In genomic region chr7:139467896-139468279, GRCm38 (mm10) we compare ENCODE assay signal across 8 mouse cellular contexts.
DNase-seq lines count a peak whose midpoint lies in the region; ATAC-seq and TF ChIP-seq lines count a peak whose summit lies in the region.

No protein-coding gene starts in this region.

- H3K4me2 ChIP-seq in embryonic facial prominence, embryonic 14.5 days (ENCODE audit: low read depth, low read length), result no peak overlapping the region
- no peak overlapping the region for H3K4me2 ChIP-seq in intestine, embryonic 16.5 days (ENCODE audit: low read depth, low read length)

- H3K27ac ChIP-seq in embryonic facial prominence, embryonic 14.5 days (replicated peaks; ENCODE audit: low read depth, low read length), result peak overlapping the region; percentile 61; the same call in 1 of the 2 replicates
- H3K27ac ChIP-seq in intestine, embryonic 16.5 days (ENCODE audit: low read length), result peak overlapping the region; percentile 77

- DNase-seq in ovary, adult 18-20 months (ENCODE audit: low spot score), result peak; percentile 33
- DNase-seq in ovary, postnatal 14 days (ENCODE audit: low spot score), result no peak
- peak; percentile 24 for DNase-seq in embryonic facial prominence, embryonic 14.5 days (ENCODE audit: low spot score)
- DNase-seq in lung, adult 2 months, result peak; percentile 21
- no peak for DNase-seq in frontal cortex, adult 2 months (ENCODE audit: extremely low spot score in 1 of 2, low spot score in 1 of 2)
- DNase-seq in urinary bladder, adult 2 months (ENCODE audit: low spot score), result no peak

- peak; percentile 30; the same call in 1 of the 2 replicates for ATAC-seq in embryonic facial prominence, embryonic 14.5 days (ENCODE audit: low read depth)
- peak; percentile 74 for ATAC-seq in intestine, embryonic 16.5 days
- ATAC-seq in monocyte, adult 5-6 weeks (replicated peaks; ENCODE audit: insufficient number of reproducible peaks, low FRiP score, low TSS enrichment, poor library complexity, severe bottlenecking), result no peak

- H3K9me3 ChIP-seq in embryonic facial prominence, embryonic 14.5 days (ENCODE audit: control insufficient read depth, low read length), result no peaks in the 10 kb centered on the region
- no peaks in the 10 kb centered on the region for H3K9me3 ChIP-seq in intestine, embryonic 16.5 days (ENCODE audit: control insufficient read depth, low read length)

- H3K4me1 ChIP-seq in embryonic facial prominence, embryonic 14.5 days (ENCODE audit: control insufficient read depth, insufficient read depth, low read length), result peaks cover 26% of the 10 kb centered on the region
- H3K4me1 ChIP-seq in intestine, embryonic 16.5 days (ENCODE audit: control insufficient read depth, insufficient read depth, low read length), result peaks cover 31% of the 10 kb centered on the region
- peaks cover 41% of the 10 kb centered on the region for H3K4me1 ChIP-seq in lung, adult 2 months (ENCODE audit: control insufficient read depth, insufficient read depth, low read length)

- no peak overlapping the region for H3K4me3 ChIP-seq in embryonic facial prominence, embryonic 14.5 days (ENCODE audit: low read depth, low read length)
- no peak overlapping the region for H3K4me3 ChIP-seq in intestine, embryonic 16.5 days (ENCODE audit: low read length)
- H3K4me3 ChIP-seq in lung, adult 2 months (replicated peaks; ENCODE audit: extremely low read depth, low read depth, low read length), result no peak overlapping the region

- TF ChIP-seq POLR2A in lung, adult 2 months (IDR thresholded peaks at IDR 0.05; ENCODE audit: borderline replicate concordance, extremely low read depth, low read depth, low read length), result no peak

- H3K27me3 ChIP-seq in embryonic facial prominence, embryonic 14.5 days (replicated peaks; ENCODE audit: control insufficient read depth, insufficient read depth, low read length), result no peaks in the 10 kb centered on the region
- no peaks in the 10 kb centered on the region for H3K27me3 ChIP-seq in intestine, embryonic 16.5 days (replicated peaks; ENCODE audit: control insufficient read depth, insufficient read depth, low read length)

- no peak overlapping the region for H3K9ac ChIP-seq in embryonic facial prominence, embryonic 14.5 days (ENCODE audit: low read depth, low read length)
- peak overlapping the region; percentile 20; the same call in 1 of the 2 replicates for H3K9ac ChIP-seq in intestine, embryonic 16.5 days (ENCODE audit: low read depth, low read length)

- no peaks in the 10 kb centered on the region for H3K36me3 ChIP-seq in embryonic facial prominence, embryonic 14.5 days (ENCODE audit: control insufficient read depth, insufficient read depth, low read length)
- H3K36me3 ChIP-seq in intestine, embryonic 16.5 days (ENCODE audit: control insufficient read depth, insufficient read depth, low read length), result no peaks in the 10 kb centered on the region

- 63% methylated on average over 3 of the region's 4 CpGs for WGBS in embryonic facial prominence, embryonic 14.5 days
- 47% methylated on average over 4 of the region's 4 CpGs for WGBS in intestine, embryonic 16.5 days
- 29% methylated on average over 4 of the region's 4 CpGs for WGBS in lung, adult 2 months

- TF ChIP-seq CTCF in lung, adult 2 months (IDR thresholded peaks at IDR 0.05; ENCODE audit: insufficient read depth, low read length), result no peak

Comparison
In these comparisons a context has a peak if more than half of its experiments do, and no peak if none do; other contexts are left out.
1. DNase-seq: peak in ovary, adult 18-20 months (single experiment), embryonic facial prominence, embryonic 14.5 days (single experiment) and lung, adult 2 months (single experiment); none in ovary, postnatal 14 days (single experiment), frontal cortex, adult 2 months (0 of 2) and urinary bladder, adult 2 months (single experiment).